Mouse (Mus musculus) intestine, postnatal 0 days (tissue): ENCODE measurements at regions not wholly inside any gene's neighbourhood (a gene's known extent, or its start where the extent isn't known, plus 50 kb on each side); places are given as distances from the start of the nearest gene placed in this dataset.

Experiments
- ATAC-seq: fragments of 200-750 bp; cut with Nextera tagmentation; 2 replicates; pipeline ENCODE4 v1.8.0; 2017; ENCODE audit warnings: mild to moderate bottlenecking, moderate TSS enrichment, moderate library complexity
- H3K27ac ChIP-seq: fragments of 300-500 bp; sonication (generic); 2 replicates; pipeline ENCODE4 v1.5.1; 2014; ENCODE audit warnings: mild to moderate bottlenecking, low read depth, low read length, moderate library complexity
- H3K27me3 ChIP-seq: fragments of 300-500 bp; sonication (generic); replicated peaks from 2 replicates; pipeline ENCODE4 v1.6.1; 2014; ENCODE audit warnings: low read length, mixed read lengths; ENCODE audit not compliant: control insufficient read depth, insufficient read depth
- H3K36me3 ChIP-seq: fragments of 300-500 bp; sonication (generic); 2 replicates; pipeline ENCODE4 v1.6.1; 2014; ENCODE audit warnings: mild to moderate bottlenecking, moderate library complexity; ENCODE audit not compliant: control insufficient read depth, insufficient read depth
- H3K4me1 ChIP-seq: fragments of 300-500 bp; sonication (generic); replicated peaks from 2 replicates; pipeline ENCODE4 v1.6.1; 2014; ENCODE audit warnings: antibody characterized with exemption, low read length, mixed read lengths; ENCODE audit not compliant: control insufficient read depth, insufficient read depth
- H3K4me2 ChIP-seq: fragments of 300-500 bp; sonication (generic); replicated peaks from 2 replicates; pipeline ENCODE4 v1.6.1; 2014; ENCODE audit warnings: low read depth, mild to moderate bottlenecking, moderate library complexity
- H3K4me3 ChIP-seq: fragments of 300-500 bp; sonication (generic); 2 replicates; pipeline ENCODE4 v1.5.1; 2014; ENCODE audit warnings: low read depth, low read length
- H3K9ac ChIP-seq: fragments of 300-500 bp; sonication (generic); 2 replicates; pipeline ENCODE4 v1.6.1; 2014; ENCODE audit warnings: mild to moderate bottlenecking, low read depth, low read length
- H3K9me3 ChIP-seq: fragments of 300-500 bp; sonication (generic); 2 replicates; pipeline ENCODE4 v1.6.1; 2016; ENCODE audit warnings: mixed run types; ENCODE audit not compliant: control insufficient read depth
- CTCF ChIP-seq: sonication (generic); IDR thresholded peaks from 2 replicates; pipeline ENCODE4 v1.5.1; 2016; ENCODE audit warnings: low read depth, mild to moderate bottlenecking, control low read depth, antibody characterized with exemption, moderate library complexity
- WGBS: fragments of 180-500 bp; shearing (Covaris S2); extraction: QIAGEN DNeasy Blood & Tissue Kit; methylation state at CpG from one replicate; pipeline ENCODE4 v1.1.7; 2014; 5-methylcytosine and 5-hydroxymethylcytosine counted together

GRCm38 (mm10) chr14:67133221-67133620 lies 1124.2 kb upstream of the Gulo start:
- 68% methylated on average over 6 of the region's 6 CpGs for WGBS
- H3K4me1 ChIP-seq: no peaks in the 10 kb centered on the region
- H3K36me3 ChIP-seq: no peaks in the 10 kb centered on the region
- no peak overlapping the region for H3K4me2 ChIP-seq
- no peaks in the 10 kb centered on the region for H3K9me3 ChIP-seq
- H3K27me3 ChIP-seq: no peaks in the 10 kb centered on the region
- TF ChIP-seq CTCF: no peak
- no peak overlapping the region for H3K4me3 ChIP-seq
- no peak overlapping the region for H3K9ac ChIP-seq
- no peak for ATAC-seq
- H3K27ac ChIP-seq: no peak overlapping the region

GRCm38 (mm10) chr14:67127118-67127517 lies 1118.1 kb upstream of the Gulo start:
- ATAC-seq: no peak
- WGBS: 90% methylated on average over 7 of the region's 7 CpGs
- Histone ChIP-seq H3K4me2 (no peak overlapping the region), H3K27ac (no peak overlapping the region), H3K9me3 (no peaks in the 10 kb centered on the region), H3K9ac (no peak overlapping the region), H3K27me3 (no peaks in the 10 kb centered on the region), H3K4me3 (no peak overlapping the region), H3K36me3 (no peaks in the 10 kb centered on the region), H3K4me1 (no peaks in the 10 kb centered on the region)
- TF ChIP-seq CTCF: no peak

GRCm38 (mm10) chr14:67126254-67126653 lies 1117.2 kb upstream of the Gulo start:
- 52% methylated on average over 6 of the region's 6 CpGs for WGBS
- Histone ChIP-seq H3K4me1 (no peaks in the 10 kb centered on the region), H3K36me3 (no peaks in the 10 kb centered on the region), H3K4me2 (no peak overlapping the region), H3K9me3 (no peaks in the 10 kb centered on the region), H3K27ac (no peak overlapping the region), H3K4me3 (no peak overlapping the region), H3K27me3 (no peaks in the 10 kb centered on the region), H3K9ac (no peak overlapping the region)
- no peak for TF ChIP-seq CTCF
- ATAC-seq: no peak

- Histone ChIP-seq H3K4me2 (no peak overlapping the region), H3K27ac (no peak overlapping the region), H3K36me3 (no peaks in the 10 kb centered on the region), H3K9ac (no peak overlapping the region), H3K4me3 (no peak overlapping the region), H3K27me3 (no peaks in the 10 kb centered on the region), H3K4me1 (no peaks in the 10 kb centered on the region), H3K9me3 (no peaks in the 10 kb centered on the region)
- no peak for ATAC-seq
- TF ChIP-seq CTCF: no peak
- WGBS: 75% methylated on average over 7 of the region's 7 CpGs
Measured at GRCm38 (mm10) chr14:67123300-67123699, 1114.3 kb upstream of the Gulo start.
